Mouse (Mus musculus) gastrocnemius, postnatal 25 days (tissue): Measurements from ENCODE around the gene Akna. TPM values are rescaled to one million over a fixed set of nuclear protein-coding genes. Genes with fewer than 3 reads are reported as not detected.

Experiments used
- DNase-seq: peaks from one replicate; pipeline ENCODE4 v3.0.0; 2022
- total RNA-seq, 2 experiments: library from RNA; stranded (reverse); gene quantifications; 1 replicate in 1 of 2; 2 replicates in 1 of 2; pipeline ENCODE4 v1.2.3; 2021

Gene Akna
- total RNA-seq, 2 experiments from 2014 or later: 1.1 to 1.4 TPM

- no peak for DNase-seq
Measured at GRCm38 (mm10) chr4:63383474-63383873, 19.7 kb downstream of the Akna start.

DNA sequence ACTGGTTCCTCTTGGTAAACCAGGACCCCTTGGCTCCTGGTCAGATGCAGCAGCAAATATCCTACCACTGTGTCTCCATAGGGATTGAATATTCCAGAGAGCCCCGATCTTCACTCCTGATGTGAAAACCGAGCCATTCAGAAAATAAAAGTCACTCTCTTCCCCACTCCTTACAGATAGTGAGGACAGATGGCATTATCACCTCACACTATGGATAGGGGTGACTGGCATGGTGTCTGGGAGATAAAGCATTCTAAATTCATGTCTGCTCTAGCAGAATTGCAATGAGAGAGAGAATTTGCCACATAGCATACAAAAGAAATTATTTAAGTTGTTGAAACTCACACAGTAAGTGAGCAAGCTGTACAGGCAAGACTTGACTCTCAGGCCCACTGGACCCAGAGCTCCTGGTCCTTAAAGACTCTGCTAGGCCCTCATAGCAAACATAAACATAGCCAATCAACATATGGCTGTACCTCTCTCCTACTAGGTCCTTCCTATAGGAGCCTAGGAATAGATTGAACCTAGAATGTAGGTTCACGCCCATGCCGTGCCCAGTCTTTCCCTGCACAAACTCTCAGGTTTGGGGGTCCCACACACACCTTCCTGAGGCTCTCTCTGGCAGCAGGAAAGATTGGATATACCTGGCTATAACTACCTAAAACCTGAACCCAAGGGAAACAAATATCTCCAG lies 20.3 kb downstream of the Akna start:
- DNase-seq: no peak

DNA sequence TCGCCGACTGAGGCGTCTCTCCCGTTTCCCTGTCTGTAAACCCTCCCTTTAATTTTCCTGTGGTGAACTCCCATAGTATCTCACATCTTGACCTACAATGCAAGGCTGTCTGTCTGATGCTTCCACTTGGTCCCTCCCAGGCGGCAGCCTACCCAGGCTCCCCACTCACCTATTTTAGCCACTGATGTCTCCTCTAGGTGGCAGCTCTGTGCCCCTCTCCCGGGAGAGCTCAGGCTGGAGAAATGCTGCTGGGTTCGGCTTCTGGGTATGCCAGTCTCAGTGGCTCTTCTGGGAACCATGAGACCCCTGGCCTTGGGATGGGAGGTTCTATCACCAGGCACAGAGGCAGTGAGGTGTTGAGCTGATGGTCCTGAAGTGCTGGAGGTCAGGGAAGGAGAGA lies 25.7 kb downstream of the Akna start:
- DNase-seq: no peak

- DNase-seq: peak; percentile 64
Measured at GRCm38 (mm10) chr4:63375367-63375766, 27.8 kb downstream of the Akna start.

DNA sequence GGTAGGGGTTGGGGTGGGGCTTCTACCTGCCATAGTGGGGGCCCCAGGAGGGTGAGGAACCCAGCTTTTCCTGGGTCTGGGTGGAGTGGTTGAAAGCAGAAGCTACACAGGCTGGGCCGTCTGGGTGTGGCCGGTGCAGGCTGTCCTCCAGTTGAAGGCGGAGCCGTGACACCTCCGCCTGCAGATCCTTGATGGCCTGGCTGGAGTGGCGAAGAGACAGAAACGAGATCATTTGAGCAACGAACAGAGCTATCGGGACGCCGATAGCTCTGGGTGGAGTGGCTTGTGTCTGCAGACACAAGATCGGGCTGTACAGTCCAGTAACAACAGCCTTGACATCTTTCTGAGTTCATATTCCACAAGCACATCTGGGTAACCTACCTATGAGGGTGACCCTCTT lies 28.8 kb downstream of the Akna start:
- no peak for DNase-seq

GRCm38 (mm10) chr4:63373404-63373803 lies 29.8 kb downstream of the Akna start:
- no peak for DNase-seq

GRCm38 (mm10) chr4:63371890-63372289 lies 31.3 kb downstream of the Akna start:
- DNase-seq: no peak

- no peak for DNase-seq
Measured at GRCm38 (mm10) chr4:63370897-63371296, 32.3 kb downstream of the Akna start.

GRCm38 (mm10) chr4:63368577-63368976 lies 34.6 kb downstream of the Akna start:
- DNase-seq: peak; percentile 69

DNA sequence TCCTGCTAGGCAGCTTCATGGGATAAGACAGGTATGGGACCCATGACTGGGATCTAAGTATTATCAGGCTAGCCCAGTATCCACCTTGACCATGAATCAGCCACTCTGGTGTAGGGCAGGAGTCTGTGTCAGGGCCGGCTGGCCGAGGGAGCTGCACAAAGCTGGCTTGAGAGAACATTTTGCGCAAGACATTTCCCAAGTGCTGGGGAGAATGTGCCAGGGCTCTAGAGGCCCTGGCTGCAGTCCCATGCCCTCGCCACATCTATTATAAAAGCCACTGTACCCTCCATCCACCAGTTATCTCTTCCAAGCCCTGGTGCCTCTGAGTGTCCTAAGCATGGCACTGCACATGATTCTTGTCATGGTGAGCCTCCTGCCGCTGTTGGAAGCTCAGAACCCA lies 41.0 kb downstream of the Akna start, which contains the start of gene Orm2:
Gene Orm2, plus strand, starts transcription at position 300 of the 400 bp plus-strand sequence.
- no peak for DNase-seq

- DNase-seq: no peak
Measured at GRCm38 (mm10) chr4:63359861-63360260, 43.3 kb downstream of the Akna start.

DNA sequence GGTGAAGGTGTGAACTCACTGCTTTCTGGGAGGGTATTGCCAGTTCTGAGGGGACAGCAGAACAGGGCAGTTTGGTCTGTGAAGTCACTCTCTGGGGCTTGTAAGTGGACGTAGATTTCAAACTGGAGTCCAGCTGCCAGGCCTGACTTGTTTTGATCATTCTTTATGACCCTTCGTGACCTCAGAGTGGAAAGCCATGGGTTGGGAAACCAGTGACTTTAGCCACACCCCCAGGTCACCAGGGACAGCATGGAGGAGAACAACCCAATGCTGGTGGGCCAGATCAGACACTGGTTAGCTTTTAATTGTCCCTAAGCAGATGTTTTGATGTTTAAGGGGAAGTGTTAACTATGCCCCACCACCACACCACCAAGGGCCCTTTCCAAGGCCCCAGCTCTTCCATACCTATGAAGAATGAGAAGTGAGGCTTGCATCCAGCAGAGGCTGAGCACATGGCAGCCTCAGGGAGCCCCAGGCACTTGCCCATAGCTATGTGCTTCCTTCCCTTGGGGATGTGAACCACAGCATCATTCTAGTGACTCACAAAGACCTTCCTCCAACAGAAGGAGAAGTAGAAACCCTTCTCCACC lies 46.1 kb downstream of the Akna start:
- no peak for DNase-seq

GRCm38 (mm10) chr4:63355877-63356665 lies 47.1 kb downstream of the Akna start, which contains the start of gene Orm3:
TSS of gene Orm3 (plus strand) at chr4:63356162.
- no peak for DNase-seq

GRCm38 (mm10) chr4:63348524-63348923 lies 54.6 kb downstream of the Akna start:
- no peak for DNase-seq

DNA sequence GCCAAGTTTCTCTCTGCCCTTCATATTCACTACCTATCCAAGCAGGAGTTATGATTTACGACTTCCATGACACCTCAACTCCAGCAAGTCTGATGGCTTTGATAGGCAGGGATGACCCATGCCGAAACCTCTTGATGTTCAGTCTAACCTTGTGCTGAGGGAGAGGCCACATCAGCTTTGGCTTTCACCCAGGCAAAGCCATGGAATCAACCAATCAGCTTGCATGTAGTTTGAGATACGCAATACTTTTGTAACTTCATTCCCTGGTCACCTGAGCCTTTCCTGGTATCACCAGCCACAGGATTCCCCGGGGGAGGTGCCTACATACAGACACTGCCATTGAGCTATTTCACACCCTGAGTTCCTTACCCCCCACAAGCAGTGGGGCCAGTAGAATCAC lies 56.5 kb downstream of the Akna start:
- no peak for DNase-seq

DNA sequence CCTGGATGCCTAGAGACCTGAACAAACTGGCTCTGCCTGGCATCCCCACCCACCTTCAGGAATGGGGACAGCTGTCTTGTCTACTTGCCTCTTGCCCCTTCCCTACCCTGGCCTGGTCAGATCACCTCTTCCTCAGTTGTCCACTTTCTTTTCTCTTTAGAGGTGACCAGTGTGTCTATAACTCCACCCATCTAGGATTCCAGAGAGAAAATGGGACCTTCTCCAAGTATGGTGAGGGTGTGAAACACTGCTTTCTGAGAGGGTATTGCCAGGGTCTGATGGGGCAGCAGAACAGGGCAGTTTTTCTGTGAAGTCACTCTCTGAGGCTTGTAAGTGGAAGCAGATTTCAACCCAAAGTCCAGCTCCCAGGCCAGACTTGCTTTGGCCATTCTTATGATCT lies 57.9 kb downstream of the Akna start:
- no peak for DNase-seq

GRCm38 (mm10) chr4:63344295-63344694 lies 58.9 kb downstream of the Akna start, which contains the start of gene Orm1:
TSS of gene Orm1 (plus strand) at chr4:63344560.
- no peak for DNase-seq

DNA sequence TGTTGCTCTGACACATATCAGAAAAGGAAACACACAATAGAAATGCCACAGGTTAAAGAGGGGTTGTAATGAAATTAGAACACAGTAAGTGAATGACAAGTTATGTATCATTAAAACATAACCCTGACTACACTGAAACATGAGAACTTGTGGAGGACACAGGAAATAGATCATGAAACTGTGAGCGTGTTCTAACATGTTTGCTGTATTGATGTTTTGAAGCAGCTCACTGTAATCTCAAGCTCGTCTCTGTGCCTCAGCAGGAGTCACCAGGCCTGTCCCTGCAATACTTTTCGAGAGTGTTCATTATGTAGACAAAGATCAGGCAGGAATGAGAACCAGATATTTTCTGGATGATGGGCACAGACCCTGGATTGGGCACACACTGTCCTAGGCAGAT lies 59.5 kb downstream of the Akna start:
- DNase-seq: no peak

DNA sequence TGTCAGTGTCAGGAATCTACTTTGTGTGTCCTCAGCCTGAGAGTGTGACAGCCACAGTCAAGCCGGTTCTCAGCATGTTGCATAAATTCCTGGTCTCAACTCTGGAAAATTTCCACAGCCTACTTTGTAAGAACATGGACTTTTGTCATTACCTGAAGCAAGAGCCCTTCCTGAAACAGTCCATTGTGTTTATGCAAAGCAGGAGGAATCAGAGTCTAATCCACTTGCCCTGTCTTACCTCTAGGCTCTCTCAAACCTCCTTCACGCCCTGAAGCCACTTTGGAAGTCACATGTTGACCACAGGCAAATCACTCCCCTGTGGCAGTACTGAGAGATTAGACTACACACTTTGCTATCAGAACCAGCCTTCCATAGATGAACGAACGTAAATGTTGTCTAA lies 60.7 kb downstream of the Akna start:
- DNase-seq: no peak

DNA sequence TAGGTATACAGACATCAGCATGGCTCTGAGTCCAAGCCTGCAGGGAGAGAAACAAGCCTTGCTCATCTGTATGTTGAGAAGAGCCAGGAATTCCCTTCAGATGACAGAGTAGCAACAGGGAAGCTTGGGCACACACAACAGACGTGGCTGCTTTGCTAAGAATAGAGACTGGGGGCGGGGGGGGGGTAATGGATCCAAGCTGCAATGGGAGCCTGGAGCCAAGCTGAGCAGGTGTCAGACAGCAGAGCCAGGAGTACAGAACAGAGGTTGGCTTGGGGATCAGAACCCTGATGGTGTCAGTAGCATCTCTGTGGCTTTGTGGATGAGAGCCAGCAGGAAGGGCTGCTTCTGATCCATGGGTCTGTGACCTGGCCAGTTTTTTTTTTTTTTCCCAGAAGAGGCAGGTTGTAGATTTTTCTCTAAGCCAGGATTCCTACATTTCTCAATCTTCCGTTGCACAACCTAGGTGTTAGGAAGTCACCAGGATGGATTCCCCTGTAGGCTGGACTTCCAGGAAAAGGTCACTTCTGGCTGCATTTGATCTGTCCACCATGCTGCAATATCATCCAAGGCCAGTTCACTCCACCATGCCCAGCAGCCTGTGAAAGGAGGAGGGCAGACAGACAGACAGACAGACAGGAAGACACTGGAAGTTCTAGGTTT lies 64.6 kb downstream of the Akna start:
- DNase-seq: peak; percentile 28

- no peak for DNase-seq
Measured at GRCm38 (mm10) chr4:63333403-63333802, 69.8 kb downstream of the Akna start.

- no peak for DNase-seq
Measured at GRCm38 (mm10) chr4:63323275-63323815, 79.8 kb downstream of the Akna start.
